Mouse (Mus musculus) urinary bladder, postnatal 14 days (tissue): ENCODE data around the gene Marc2.

Experiments used
- DNase-seq: peaks from one replicate; pipeline ENCODE4 v3.0.0; 2021; ENCODE audit warnings: low spot score

Marc2 gene

DNA sequence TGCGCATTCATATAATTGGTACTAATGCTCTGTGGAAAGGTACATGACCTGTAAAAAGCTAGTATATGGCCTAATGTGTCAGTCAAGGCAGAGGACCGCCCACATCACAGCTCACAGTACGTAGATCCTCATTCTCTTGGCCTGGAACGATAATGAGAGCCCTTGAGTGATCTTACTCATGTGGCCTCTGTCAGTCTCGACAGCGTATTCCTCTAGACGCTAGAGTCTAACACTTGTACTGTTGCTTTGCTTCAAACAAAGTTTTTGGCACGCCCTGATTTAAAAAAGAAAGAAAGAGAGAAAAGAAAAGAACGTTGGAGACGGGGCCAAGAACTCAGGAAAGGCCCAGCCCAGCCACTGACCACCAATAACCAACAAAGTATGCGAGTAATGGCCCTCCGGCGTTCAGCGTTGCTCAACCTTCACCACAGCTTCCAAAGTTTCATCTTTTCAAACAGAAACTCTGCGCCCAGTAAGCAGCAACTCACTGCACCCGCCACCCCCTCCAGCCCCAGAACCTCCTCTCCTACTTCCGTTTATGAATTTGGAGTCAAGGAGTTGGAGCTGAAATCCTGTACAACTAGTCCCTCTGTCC lies 37.7 kb downstream of the Marc2 start:
- DNase-seq = no peak

DNA sequence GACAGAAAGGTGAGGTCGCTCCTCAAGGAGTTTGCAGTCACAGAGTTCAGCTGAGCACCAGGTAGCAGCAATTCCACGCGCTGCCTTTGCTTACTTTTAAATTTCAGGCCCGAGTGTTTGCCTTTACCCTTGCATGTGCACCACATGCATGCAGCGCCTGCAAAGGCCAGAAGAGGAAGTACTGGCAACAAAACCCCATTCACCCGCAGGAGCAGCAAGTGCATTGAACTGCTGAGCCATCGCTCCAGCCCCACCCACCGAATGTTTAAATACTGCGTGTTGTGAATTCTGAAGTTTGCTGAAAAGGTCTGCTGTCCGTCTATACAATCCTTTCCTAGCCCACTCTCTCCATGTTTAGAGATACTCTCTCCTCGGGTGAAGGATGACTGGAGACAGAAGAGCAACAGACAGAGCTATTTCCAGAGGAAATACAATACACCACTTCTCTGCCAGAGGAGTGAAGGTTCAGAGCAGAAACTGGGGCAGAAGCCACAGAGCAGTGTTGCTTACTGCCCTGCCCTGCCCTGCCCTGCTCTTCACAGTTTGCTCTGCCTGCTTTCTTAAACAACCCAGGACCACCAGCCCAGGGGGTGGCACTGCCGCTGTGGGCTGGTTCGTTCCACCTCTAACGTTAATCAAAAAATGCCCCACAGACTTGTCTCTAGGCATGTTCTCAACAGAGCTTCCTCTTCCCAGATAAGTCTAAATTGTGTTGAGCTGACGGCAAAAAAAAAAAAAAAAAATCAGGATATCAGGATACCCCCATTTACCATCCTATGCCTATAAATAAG lies 38.4 kb downstream of the Marc2 start:
- no peak for DNase-seq

DNA sequence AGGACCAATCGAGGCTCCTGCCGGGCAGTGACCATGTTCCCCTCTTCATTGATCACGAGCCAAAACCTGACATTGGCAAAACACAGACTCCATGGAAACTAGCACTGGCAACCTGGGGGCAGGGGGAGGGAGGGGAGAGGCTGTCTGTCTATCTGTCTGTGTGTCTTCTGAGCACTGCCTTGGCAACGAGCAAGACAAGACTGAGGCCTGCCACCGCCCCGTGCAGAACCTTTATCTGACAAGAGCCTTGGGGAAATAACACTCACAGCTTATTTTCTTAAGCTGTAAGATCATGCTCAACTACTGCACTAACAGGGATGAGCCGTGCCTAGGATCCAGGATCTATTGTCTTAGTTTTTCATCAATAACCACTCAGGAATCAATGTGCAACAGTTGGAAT lies 39.1 kb downstream of the Marc2 start:
- no peak for DNase-seq

DNA sequence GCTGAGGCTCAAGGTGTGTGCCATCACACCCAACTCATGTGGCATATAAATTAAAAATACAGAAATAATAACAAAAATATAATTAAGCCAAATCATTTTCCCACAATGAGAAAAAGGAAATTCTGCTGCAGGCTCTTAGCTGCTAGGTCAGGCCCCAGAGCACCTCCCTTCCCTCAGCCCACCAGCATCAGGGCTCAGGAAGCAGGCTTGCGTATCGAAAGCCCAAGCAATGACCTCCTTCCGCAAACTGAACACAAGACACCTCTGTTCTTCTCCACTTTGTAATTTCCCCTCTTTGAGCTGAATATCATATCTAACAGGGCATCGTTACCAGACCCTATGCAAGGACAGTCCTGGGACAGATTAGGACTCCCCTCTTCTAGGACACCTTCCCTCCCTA lies 40.5 kb downstream of the Marc2 start:
- DNase-seq = no peak

DNA sequence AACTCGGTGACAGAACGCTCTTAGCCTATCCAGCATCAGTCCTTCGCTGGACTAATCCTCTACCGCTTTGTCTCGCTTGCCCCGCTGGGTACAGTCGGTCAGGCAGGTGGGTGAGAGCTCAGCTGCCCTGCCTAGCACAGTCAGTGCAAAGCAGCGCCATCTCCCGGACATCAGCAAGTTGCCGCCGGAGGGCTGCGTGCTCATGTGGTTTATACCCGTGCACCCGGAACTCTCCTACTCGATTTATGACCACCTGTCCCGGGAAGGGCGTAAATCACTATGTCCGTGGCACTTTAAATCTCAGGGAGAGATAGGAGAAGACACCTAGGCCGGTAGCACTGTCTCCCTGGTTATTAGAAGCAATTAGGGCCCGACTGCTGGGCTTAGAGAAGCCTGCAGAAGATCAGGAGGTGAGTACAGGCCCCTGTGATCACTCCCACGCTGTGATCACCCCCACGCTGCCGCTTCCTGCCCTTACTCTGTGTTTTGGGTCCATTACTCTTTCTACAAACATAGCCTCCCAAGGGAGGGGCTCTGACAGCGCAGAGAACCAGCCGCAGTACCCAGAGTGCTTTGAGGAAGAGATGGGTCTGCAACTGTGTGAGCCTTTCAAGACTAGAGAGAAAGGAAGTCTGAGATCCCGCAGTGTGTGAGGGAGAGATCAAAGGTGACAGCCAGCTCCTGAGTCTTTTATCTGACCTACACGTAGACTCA lies 52.9 kb downstream of the Marc2 start:
- peak; percentile 65 for DNase-seq

DNA sequence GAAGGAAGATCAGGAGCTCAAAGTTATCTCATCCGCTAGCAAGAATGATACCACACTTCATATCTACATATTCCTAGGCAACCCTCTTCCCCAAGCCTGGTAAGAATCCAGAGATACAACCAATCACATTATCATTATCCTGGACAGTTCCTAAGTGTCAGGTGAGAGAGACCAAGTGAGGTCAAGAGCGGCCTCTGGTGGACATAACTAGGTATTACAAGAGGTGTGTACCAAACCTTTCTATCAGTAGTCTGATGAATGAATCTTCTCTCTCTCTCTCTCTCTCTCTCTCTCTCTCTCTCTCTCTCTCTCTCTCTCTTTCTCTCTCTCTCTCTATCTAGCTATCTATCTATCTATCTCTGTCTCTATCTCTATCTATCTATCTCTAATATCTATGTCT lies 55.1 kb downstream of the Marc2 start:
- DNase-seq = peak; percentile 44

DNA sequence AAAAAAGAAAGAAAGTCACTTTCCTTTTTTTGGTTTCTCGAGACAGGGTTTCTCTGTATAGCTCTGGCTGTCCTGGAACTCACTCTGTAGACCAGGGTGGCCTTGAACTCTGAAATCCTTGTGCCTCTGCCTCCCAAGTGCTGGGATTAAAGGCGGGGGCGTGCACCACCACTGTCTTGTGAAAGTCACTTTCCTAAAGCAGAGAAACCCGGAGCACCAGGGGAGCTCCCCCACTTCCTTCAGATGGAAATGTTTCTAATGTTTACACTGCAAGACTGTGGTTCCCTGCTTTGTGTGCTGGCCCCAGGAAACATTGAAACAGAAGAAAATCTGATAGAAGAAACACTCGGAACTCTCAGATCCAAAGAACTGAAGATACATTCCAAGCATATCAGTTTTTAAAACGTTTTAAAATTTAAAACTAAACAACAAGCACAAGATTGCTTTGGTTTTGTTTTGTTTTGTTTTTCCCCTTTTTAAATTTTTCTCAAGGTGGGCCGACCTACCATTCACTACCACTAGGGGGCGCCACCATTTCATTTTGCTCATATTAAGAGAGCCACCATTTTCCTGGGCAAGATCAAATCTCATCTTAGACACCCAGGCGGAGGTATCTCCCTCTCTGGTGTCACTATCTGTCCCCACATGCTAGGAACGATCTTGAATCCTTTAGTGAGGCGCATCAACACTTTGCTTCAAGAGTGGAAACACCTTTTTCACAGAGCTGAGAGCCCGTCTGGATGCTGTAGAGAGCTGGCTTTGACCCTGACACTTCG lies 59.7 kb downstream of the Marc2 start:
- DNase-seq = no peak

DNA sequence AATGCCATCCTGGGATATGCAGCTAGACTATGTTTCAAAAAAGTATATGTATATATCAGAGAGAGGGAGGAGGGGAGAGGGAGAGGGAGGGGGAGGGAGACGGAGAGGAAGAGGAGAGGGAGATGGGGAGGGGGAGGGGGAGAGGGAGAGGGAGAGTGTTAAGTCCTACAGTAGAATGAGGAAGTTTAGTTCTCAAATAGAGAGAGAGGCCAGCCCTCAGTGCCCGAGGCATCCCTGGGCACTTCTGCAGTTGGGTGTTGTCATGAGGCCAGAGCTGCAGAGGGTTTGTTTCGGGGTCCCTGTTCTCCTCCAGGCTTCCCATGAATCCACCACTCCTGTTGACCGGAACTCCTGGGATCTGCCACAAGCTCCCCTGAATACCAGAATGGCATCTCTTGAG lies 62.6 kb downstream of the Marc2 start:
- DNase-seq = no peak

DNA sequence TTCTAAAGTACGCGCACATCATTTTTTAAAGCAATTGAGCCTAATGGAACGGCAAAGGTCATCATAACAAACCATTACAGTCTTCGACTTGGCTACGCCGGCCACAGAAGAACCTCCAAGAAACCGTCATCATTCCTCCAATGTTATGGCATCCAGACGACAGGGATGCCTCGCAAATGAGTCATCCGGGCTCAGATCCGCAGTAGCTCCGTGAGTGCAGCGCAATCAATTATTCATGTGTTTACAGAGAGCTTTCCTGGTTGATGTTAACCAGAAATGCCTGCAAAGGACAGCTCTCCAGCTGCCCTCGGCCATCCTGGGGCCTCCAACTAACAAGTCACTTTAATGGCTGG lies 64.1 kb downstream of the Marc2 start:
- peak; percentile 60 for DNase-seq

DNA sequence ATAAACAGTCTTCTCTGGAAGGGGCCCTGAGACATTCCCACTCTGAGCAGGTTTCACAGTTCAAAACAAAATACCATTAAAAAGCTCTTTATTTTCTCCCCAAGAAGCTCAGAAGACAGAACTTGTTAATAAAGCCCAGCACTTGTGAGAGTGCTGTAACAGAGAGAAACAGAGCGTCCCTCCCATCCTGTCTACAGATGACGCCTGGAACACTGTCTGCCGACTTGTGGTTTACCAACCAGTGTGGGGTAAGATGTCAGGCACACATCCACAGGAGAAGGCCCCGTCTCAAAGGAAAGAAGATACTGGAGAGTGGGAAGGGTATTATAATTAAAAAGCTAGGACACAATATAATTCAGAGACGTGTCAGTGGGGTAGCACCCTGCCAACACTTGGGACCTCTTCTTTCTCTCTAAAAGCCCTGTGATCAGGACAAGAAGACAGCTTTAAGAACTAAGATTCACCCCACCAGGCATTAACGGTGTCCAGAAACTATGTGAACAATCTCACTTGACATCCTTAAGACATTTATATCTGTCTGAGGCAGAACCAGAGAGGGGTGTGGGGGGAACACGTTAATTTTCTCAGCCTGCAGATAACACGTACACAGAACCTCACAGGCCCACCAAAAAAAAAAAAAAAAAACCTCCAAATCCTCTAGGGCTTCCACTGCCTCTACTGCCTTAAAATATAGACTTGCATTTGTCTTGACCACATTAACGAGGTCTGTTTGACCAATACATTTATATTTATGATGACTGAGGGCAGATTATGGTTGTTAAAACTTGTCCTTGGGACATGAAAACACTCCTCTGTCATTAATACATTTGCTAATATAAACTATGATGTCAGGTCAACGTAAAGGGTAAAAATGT lies 64.7 kb downstream of the Marc2 start:
- DNase-seq = no peak

DNA sequence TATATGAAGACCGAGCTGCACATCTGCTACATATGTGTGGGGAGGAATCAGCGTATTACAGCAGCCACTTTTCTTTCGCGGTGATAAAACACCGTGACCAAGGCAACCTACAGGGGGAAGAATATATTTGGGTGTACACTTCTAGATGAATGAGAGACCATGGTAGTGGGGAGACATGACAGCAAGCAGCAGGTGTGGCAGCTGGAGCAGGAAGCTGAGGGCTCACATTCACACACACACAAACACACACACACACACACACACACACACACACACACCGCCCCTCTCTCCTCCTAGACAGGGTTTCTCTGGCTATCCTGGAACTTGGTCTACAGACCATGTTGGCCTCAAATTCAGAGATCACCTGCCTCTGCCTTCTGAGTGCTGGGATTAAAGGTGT lies 68.1 kb downstream of the Marc2 start:
- DNase-seq = no peak

DNA sequence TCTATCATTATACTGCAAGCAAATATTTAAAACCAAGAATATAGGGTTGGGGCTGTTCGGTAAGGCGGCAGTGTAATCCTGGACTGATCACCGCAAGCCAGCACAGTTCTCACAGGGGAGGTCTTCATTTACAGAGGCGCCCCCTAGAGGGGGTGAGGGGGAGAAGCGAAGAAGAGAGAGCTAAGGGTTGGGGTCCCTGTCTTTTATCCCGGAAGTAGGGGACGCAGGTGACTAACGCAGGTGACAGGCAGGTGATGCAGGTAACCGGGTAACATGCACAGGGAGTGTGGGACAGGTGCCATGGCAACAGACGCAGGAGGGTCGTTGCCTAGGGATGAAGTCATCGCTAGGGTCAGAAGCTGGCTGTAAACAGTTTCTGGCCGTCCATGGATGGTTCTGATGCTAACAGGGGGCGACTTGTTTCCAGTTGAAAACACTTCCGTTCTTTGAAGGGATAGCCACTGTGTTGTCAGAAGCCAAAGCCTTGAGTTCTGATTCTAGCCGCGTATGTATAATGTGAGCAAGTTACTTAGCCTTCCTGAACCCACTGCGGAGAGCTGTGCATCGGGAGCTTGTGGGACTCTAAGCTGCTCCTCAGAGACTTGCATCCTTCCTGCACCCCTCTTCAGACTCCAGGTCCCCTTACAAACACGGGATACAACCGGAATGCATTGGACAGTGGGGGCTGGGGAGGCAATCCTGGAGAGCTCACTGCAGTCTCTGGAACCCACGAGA lies 69.0 kb downstream of the Marc2 start:
- DNase-seq = no peak

DNA sequence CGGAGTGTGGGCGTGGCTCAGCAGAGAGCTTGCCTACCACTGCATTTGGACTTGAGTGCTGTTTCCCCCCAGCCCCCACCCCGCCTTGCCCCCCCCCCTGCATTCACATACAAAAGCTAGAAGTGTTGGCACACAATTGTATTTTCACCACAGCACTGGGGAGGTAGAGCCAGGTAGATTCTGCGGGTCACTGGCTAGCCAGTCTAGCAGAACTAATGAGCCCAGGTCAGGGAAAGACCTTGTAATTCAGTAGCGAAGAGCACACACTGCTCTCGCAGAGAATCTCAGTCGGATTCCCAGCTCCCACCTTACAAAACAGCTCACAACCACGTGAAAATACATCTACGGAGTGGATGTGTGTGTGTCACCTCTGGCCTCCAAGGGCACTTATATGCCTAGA lies 71.0 kb downstream of the Marc2 start:
- no peak for DNase-seq

DNA sequence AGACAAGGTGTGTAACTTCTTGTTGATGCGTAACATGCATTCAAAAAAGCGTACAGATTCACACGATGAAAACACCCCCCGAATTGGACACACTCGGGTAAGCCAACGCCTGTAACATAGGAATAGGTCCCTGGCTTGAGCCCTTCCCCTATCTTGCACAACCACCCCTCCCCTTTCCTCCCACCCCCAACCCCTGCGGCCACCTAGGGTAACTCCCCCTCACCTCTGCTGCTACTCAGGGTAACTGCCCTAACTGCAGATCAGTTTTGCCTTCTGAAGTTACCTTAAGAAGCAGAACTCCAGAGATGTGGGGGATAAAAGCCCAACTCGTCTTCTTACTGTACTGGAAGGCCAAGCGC lies 74.4 kb downstream of the Marc2 start:
- no peak for DNase-seq

DNA sequence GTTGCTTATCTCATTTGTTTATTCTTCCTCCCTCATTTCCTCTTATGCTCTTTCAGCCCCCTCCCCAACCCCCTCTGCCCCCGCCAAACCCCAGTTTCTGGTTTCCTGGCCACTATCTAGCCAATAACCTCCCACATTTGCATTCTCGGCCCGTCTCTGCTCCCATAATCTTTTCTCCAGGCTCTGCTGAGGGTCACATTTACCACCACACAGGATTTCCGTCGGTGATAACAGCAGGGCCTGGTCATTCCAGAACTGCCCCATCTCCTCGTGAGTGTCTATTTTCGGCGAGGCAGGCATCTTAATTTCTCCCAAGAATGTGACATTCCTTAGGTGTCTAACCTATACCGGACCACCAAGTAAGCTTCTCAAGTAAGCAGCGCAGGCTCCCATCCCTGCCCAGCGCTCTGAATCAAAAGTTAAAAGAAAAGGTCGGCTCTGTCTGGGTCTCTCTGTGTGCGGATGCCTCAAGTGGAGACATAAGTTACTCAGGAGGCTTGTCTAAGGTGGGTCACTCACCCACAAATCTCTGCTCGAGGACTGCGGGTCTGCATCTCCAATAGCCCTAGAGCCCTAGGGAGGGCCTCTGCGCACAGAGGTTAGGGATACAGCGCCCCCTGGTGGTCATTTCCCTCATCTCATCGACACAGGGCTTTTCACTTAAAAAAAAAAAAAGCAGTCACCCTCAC lies 74.9 kb downstream of the Marc2 start:
- peak; percentile 86 for DNase-seq

DNA sequence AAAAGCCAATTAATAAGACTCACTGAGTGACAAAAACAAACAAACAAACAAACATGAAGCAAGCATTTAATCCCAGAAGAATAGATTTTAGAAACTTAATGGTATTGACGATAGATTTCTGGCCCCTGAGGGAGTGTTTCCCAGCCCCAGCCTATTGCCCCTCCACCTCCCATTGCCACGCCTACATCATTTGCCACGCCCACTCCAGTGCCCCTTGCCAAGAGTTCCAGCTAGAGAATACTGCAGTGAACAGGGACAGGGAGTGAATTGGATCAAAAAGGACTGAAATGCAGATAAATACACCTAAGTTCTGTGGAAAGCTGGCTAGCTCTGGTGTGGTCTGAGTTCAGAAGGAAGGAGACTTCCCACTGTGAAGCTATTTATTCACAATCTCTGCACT lies 82.4 kb downstream of the Marc2 start:
- no peak for DNase-seq
